Mouse (Mus musculus) liver, embryonic 14.5 days (tissue): ENCODE measurements around the gene Atox1.

ENCODE experiments used
- CTCF ChIP-seq: IDR thresholded peaks from 2 replicates; pipeline ENCODE4 v1.5.1; 2016; ENCODE audit warnings: antibody characterized with exemption, low read depth, control low read depth
- EP300 ChIP-seq: IDR thresholded peaks from 2 replicates; pipeline ENCODE4 v1.6.1; 2016; ENCODE audit warnings: antibody characterized with exemption, low read depth

DNA sequence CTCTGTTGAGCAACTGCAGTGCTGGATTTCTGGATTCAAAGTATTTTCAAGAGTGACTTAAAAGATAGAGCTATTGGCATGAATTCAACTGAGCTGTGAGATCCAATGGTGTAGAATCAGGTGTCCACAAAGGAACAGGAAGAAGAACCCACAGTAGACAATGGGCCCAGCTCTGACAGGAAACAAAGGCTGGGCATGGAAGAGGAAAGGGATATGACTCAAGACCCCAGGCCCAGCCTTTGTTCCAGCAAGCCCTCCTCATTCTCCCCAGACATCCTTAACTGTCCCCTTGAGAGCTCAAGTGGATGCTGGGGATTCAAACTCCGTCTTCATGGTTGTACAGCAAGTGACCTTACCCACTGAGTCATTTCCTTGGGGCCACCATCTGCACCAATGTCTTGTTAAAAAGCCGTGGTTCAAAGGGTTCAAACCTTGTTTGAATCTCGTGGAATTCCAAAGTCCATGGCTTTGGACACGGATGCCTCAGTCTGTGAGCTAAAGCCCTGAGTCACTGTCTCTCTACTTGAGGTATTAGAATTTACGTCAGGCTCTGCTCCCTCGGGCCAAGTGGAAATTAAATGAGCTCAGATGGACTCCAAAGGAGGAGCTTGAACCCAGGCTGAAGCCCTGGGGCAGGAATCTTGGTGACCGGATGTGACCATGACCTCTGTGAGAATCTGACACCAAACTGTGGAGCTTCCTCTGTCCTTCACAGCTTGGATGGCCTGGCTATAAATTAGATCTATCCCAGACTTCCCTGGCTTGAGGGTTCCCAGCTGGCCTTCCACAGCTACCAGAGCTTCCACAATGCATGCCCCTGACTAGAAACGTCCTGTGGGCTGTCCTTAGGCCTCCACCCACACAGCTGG lies 55.2 kb downstream of the Atox1 start:
- TF ChIP-seq CTCF (no peak), EP300 (no peak)
